Mouse (Mus musculus) erythroblast, embryonic 14.5 days (primary cell): ENCODE data around the gene Serpinb6b. TPM values are rescaled to one million over a fixed set of nuclear protein-coding genes. Genes with fewer than 3 reads are reported as not detected.
"Not testable (repeated sequence)": the region's sequence is repeated elsewhere in the genome, so short reads cannot be mapped to it uniquely, and the experiment has no call there.

Experiments
- H3K27me3 ChIP-seq: 2 replicates; pipeline ENCODE4 v1.6.1; 2012; ENCODE audit warnings: inconsistent platforms; ENCODE audit not compliant: control insufficient read depth
- H3K36me3 ChIP-seq: 2 replicates; pipeline ENCODE4 v1.6.1; 2012; ENCODE audit warnings: mild to moderate bottlenecking, inconsistent platforms; ENCODE audit not compliant: control insufficient read depth
- H3K4me1 ChIP-seq: 2 replicates; pipeline ENCODE4 v1.6.1; 2012; ENCODE audit warnings: inconsistent platforms; ENCODE audit not compliant: control insufficient read depth
- H3K4me3 ChIP-seq: replicated peaks from 2 replicates; pipeline ENCODE3; 2012; ENCODE audit warnings: moderate library complexity, mild to moderate bottlenecking, inconsistent platforms
- H3K9me3 ChIP-seq: 2 replicates; pipeline ENCODE4 v1.6.1; 2012; ENCODE audit warnings: low read length, inconsistent platforms, mixed read lengths; ENCODE audit not compliant: control insufficient read depth
- GATA1 ChIP-seq: IDR thresholded peaks from 2 replicates; pipeline ENCODE4 v1.6.1; 2012; ENCODE audit warnings: low read length, inconsistent platforms, mixed read lengths
- TAL1 ChIP-seq: IDR thresholded peaks from 3 replicates; pipeline ENCODE4 v1.6.1; 2012; ENCODE audit warnings: low read length, inconsistent platforms, mixed read lengths
- polyA plus RNA-seq: library from polyadenylated mRNA; stranded (reverse); fragments of >175 nt; gene quantifications from 2 replicates; pipeline ENCODE4 v1.2.3, GENCODE M21; 2012

Gene Serpinb6b
- polyA plus RNA-seq, result 0.07 and 0.09 TPM in 2 replicates

- Histone ChIP-seq H3K4me3 (peak within 1 kb of the TSS; percentile 57), H3K9me3 (peaks cover under 1% of the 10 kb centered on the region; the same call in 1 of the 2 replicates), H3K4me1 (peaks cover 74% of the 10 kb centered on the region), H3K36me3 (peaks cover 5% of the 10 kb centered on the region), H3K27me3 (peaks cover under 1% of the 10 kb centered on the region; the same call in 1 of the 2 replicates)
- TF ChIP-seq TAL1, result no peak
- no peak for TF ChIP-seq GATA1
These were observed at the start of gene Serpinb6b for GRCm38 (mm10) chr13:32964989-32965811. Gene Serpinb6b, plus strand, starts transcription at chr13:32965209.

DNA sequence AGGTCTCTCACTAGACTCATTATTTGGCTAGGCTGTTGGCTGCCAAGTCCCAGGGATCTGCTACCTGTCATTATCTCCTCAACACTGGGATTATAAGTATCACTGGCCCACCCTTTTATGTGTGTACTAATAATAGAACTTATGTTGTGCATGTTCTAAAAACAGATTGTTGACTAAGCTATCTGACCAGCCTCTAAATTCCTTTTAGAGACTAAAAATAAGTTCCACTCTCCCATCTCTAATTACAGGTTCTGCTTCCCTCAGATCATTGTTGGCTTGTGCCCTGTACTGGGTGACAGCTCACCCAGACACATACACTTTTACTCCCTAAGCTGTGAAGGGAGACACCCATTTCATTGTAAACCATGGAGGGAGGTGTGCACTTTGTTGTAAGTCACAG lies 42.4 kb upstream of the Serpinb6b start:
- peaks cover 3% of the 10 kb centered on the region for H3K4me1 ChIP-seq
- no peaks in the 10 kb centered on the region for H3K36me3 ChIP-seq
- no peak for TF ChIP-seq TAL1
- TF ChIP-seq GATA1, result no peak
- H3K27me3 ChIP-seq, result no peaks in the 10 kb centered on the region
- no peak overlapping the region for H3K4me3 ChIP-seq
- H3K9me3 ChIP-seq, result no peaks in the 10 kb centered on the region

DNA sequence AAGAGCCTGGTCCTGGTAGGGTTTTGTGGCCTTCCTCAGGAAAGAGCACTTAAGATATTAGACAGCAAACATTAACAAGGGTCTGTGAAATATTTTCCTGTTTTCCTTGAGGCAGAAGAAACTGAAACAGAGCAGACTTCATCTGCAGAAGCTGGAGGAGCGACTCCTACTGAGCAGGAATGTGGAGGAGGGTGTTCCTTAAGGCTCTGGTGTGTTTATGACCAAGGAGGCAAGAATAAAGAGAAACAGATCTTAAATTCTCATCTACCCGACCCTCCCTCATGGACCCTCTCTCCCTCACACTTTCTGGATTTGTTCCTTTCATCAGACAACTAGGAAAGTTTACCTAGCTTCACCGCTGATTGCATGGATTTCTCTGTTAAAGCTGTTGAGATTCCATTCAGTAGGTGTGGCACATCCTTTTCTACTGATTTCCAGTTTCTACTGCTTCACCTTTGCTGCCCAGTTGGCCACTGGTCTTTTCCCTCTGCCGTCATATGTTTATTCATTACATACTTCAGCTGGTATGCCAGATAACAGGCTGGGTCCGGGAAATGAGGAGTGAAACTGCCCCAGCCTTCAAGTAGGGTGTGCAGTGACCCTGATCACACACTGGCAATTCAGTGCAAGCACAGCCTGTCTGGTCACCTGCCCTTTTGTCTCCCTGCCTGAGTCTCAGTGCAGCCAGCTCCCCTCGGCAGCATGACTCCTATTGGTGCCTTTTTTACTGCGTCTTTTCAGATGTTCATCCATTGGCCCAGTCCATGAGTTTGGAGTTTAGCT lies 40.2 kb upstream of the Serpinb6b start:
- TF ChIP-seq GATA1 (no peak), TAL1 (no peak)
- no peaks in the 10 kb centered on the region for H3K27me3 ChIP-seq
- peaks cover 3% of the 10 kb centered on the region for H3K4me1 ChIP-seq
- H3K9me3 ChIP-seq, result no peaks in the 10 kb centered on the region
- no peak overlapping the region for H3K4me3 ChIP-seq
- H3K36me3 ChIP-seq, result no peaks in the 10 kb centered on the region

- Histone ChIP-seq H3K36me3 (no peaks in the 10 kb centered on the region), H3K27me3 (no peaks in the 10 kb centered on the region), H3K4me3 (no peak overlapping the region), H3K4me1 (peaks cover 3% of the 10 kb centered on the region), H3K9me3 (no peaks in the 10 kb centered on the region)
- TF ChIP-seq TAL1 (no peak), GATA1 (no peak)
These were observed 38.3 kb upstream of the Serpinb6b start for GRCm38 (mm10) chr13:32926661-32927060.

- Histone ChIP-seq H3K4me1 (peaks cover 3% of the 10 kb centered on the region), H3K4me3 (no peak overlapping the region), H3K27me3 (no peaks in the 10 kb centered on the region), H3K36me3 (no peaks in the 10 kb centered on the region), H3K9me3 (no peaks in the 10 kb centered on the region)
- TF ChIP-seq GATA1 (no peak), TAL1 (no peak)
These were observed 37.8 kb upstream of the Serpinb6b start for GRCm38 (mm10) chr13:32927241-32927640.

DNA sequence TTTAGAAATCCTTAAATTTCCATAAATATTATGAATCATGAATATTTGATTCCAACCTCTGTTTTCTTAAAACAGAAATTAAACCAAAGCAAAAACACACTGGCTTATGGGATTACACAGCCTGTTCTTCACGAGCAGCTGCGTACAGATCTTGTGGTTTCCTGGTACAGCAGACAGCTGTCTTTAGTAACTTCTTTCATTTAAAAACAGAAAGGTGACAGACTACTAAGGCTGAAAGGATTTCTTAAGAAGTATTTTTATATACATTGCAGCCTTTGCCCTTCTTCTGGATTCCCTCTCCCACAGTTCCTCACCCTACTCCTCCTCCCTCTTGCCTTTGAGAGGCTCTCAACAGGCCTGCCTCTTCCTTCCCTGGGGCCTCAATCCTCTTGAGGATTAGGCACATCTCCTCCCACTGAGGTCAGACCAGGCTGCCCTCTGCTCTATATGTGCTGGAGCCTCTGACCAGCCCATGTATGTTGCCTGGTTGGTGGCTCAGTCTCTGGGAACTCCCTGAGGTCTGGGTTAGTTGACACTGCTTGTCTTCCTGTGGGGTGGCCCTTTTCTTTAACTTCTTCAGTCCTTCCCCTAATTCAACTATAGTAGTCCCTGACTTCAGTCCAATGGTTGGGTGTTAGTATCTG lies 35.8 kb upstream of the Serpinb6b start:
- Histone ChIP-seq H3K4me1 (peaks cover 3% of the 10 kb centered on the region), H3K36me3 (no peaks in the 10 kb centered on the region), H3K9me3 (no peaks in the 10 kb centered on the region), H3K27me3 (peaks cover 3% of the 10 kb centered on the region; the same call in 1 of the 2 replicates), H3K4me3 (no peak overlapping the region)
- TF ChIP-seq GATA1 (no peak), TAL1 (no peak)

GRCm38 (mm10) chr13:32934706-32935381 lies 30.2 kb upstream of the Serpinb6b start:
- no peak overlapping the region for H3K4me3 ChIP-seq
- TF ChIP-seq GATA1 (no peak), TAL1 (no peak)

DNA sequence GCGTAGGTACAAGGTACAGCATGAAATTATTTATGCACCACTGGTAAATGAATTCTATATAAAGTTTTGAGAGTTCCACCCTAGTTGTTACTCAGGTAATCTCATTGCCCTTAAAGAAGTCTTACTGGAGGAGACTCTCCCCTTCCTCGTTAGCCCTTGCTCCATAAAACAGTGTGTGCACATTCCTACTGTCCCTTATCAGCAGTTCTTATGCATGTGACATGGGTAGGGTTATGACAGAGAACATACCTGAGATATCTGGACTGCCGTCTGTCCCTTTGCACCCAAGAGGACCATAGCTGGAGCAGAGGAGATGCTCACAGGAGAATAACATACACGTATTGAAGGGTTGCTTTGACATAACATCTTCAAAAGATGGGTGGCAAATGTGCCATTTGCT lies 26.7 kb upstream of the Serpinb6b start:
- not testable (repeated sequence) for H3K9me3 ChIP-seq, H3K27me3 ChIP-seq, H3K36me3 ChIP-seq, H3K4me1 ChIP-seq, H3K4me3 ChIP-seq

More at GRCm38 (mm10) chr13:32934706-32935381, 30.2 kb upstream of the Serpinb6b start:
- Histone ChIP-seq H3K36me3 (no peaks in the 10 kb centered on the region), H3K4me1 (no peaks in the 10 kb centered on the region; the same call in 1 of the 2 replicates), H3K9me3 (no peaks in the 10 kb centered on the region), H3K27me3 (peaks cover 3% of the 10 kb centered on the region; the same call in 1 of the 2 replicates)

- H3K4me3 ChIP-seq, H3K36me3 ChIP-seq, H3K27me3 ChIP-seq, H3K9me3 ChIP-seq, H3K4me1 ChIP-seq: not testable (repeated sequence)
These were observed 25.8 kb upstream of the Serpinb6b start for GRCm38 (mm10) chr13:32939191-32939590.
